Mouse (Mus musculus) cerebral cortex, adult 2 months (tissue): ENCODE results near the gene Shf.

Experiments used
- WGBS: fragments of 180-500 bp; shearing (Covaris S2); methylation state at CpG from one replicate; pipeline ENCODE4 v1.1.7; 2018; 5-methylcytosine and 5-hydroxymethylcytosine counted together

Gene Shf

DNA sequence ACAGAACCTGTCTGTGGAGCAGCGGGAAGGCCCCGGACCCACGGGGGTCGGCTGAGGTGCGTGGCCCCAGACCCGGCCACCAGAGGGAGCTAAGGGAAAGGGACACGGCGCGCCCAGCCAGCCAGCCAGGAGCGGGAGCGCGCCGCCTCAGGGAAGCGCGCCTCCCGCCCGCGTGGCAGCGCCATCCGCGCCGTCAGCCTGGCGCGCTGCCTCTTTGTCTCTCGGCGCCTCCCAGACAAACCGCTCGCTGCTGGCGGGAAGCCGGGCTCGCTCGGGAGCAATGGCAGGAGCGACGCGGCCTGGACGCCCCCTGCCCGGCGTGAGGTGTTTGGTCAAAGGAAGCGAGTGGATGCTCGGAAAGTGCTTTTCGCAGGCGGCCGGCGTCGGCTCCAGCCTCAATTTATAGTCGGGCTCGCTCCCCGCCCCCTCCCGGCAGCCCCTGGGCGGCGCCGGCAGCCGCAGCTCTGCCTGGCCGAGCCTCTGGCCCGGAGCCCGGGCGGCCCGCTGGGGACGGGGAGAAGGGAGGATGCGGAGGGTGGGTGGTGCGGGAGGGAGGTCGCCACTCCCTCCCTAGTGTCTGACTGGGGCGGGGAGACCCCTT is 20.3 kb downstream of the Shf start:
- WGBS = under 1% methylated on average over 63 of the region's 63 CpGs

DNA sequence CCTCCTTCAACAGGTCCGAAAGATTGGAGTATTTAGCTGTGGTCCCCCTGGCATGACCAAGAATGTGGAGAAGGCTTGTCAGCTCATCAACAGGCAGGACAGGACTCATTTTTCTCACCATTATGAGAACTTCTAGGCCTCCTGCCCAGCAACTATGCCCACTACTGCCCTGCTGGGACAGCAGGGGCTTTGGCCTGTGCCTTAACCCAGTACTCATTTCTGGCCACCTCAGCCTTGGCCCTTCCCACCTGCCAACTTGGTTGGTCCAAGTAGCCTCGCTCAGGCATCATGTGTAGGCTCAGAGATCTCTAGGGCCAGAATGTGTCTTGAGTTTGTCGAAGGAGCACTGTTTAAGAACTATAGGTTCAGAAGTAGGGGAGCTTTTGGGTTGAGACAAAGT is 21.7 kb downstream of the Shf start:
- WGBS = 95% methylated on average over 3 of the region's 3 CpGs

DNA sequence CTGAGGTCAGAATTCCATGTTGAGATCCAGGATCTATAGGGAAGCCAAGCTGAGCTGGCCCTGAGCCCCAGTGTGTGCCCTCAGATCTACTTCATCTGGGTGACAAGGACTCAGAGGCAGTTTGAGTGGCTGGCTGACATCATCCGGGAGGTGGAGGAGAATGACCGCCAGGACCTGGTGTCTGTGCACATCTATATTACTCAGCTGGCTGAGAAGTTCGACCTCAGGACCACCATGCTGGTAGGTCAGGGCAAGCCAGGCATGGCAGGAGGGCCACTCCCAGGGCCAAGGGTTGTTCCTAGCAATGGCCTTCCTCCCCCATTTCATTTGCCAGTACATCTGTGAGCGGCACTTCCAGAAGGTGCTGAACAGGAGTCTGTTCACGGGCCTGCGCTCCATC is 22.8 kb downstream of the Shf start:
- WGBS = 91% methylated on average over 6 of the region's 6 CpGs

DNA sequence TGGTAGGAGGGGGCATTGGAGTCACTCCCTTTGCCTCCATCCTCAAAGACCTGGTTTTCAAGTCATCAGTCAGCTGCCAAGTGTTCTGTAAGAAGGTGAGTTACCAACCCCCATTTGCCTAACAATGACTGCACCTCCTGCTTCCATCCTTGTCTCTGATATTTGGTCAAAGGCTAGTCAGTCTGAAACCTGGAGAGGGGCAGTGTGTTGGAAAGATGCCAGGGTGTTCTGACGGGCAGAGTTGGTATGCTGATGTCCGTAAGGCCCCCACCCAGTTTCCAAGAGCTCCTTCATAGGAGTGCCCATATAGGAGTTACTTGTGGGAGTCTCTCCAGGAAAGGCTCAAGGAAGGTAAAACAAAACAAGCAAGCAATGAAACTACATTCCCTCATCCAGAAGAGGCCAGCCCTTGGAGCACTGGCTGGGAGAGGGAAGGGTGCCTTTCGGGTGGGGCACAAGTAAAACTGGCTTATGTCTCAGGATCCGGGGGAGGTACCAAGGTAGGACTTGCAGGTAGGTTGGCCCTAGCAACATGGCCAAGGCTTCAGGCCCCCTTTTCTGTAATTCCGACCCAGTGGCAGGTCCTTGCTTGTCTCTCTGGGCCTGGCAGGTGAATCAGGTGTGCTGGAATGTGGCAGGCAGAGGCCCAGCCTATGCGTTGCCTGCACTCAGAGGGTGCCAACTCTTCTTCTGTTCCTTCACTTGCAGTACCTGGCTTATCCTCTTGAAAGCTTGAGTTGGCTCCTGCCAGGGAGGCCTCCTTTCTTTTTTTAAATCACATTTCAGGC is 23.7 kb downstream of the Shf start:
- WGBS = 78% methylated on average over 6 of the region's 6 CpGs

DNA sequence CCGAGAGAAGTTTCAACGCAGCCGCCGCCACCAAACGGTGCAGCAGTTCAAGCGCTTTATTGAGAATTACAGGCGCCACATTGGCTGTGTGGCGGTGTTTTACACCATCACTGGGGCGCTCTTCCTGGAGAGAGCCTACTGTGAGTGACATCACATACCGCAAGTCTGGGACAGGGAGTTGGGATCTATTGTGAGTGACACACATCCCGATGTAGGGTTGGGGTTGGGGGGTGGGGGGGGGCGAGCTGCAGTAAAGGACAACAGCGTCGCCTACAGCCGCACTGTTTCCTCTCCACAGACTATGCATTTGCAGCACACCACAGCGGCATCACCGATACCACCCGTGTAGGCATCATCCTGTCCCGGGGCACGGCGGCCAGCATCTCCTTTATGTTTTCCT is 31.7 kb downstream of the Shf start:
- WGBS = 65% methylated on average over 21 of the region's 21 CpGs

DNA sequence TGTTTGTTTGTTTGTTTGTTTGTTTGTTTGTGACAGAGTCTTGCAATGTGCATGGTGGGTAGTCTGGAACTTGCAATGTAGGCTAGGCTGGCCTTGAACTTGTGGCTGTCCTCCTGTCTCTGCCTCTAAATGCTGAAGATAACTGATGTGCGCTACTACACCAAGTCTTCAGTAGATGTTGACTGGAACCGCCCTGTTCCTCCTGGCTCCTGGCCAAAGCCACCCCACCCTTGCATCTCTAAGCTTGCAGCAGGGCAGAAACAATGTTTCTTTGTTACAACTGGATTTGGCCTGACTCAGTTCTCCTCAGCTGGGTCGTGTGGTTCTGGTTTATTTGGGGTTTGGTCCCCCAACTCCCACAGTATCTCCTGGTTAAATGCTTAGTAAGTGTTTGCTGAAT is 34.8 kb downstream of the Shf start:
- WGBS = 57% methylated on average over 3 of the region's 3 CpGs

DNA sequence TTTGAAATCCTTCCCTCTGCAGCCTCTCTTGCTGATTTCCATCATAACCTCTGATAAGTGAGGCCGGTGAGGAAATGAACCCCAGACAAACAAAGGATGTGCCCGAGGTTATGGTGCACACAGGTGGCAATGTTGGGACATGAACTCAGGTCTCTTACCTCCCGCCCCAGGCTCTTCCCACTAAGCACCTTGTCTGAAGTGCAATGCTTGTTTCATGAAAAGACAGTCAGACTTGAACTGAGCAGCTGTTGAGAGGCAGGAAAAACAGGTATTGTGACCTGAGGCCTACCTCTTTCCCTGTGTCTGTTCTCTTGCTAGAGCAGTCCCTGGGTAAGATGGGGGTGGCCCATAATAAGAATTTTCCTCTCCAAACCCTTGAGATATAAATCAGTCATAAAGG is 36.7 kb downstream of the Shf start:
- WGBS = 97% methylated on average over 3 of the region's 3 CpGs

DNA sequence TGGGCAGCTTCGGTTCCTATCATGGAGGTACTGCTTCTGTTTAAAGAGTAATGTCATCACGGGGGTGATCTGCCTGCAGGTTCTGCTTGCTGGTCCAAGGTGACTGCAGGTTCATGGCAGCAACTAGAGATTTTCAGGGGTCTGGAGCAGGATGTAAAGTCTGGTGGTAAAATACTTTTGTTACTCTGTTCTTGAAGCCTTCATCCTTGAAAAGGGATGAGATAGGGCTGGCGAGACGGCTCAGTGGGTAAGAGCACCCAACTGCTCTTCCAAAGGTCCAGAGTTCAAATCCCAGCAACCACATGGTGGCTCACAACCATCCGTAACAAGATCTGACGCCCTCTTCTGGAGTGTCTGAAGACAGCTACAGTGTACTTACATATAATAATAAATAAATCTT is 38.6 kb downstream of the Shf start:
- WGBS = 82% methylated on average over 6 of the region's 6 CpGs

DNA sequence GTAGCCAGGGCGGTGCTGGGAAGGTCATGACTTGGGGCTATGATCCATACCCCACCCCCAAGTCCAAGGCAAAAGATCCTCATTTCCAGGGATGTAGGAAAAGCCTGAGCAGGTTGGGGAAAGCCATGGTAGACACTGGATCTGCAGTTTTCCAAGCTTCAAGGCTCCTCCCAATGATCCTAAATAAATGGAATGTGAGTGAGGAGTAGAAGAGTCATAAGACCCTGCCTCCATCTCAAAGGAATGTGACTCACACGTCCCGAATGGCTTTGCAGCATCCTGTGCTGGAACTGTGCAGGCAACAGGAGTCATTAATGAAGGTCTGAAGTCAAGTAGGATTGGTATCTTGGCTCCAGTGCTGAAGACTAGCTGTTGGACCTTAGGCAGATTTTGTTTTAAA is 41.0 kb downstream of the Shf start:
- 85% methylated on average over 3 of the region's 3 CpGs for WGBS

DNA sequence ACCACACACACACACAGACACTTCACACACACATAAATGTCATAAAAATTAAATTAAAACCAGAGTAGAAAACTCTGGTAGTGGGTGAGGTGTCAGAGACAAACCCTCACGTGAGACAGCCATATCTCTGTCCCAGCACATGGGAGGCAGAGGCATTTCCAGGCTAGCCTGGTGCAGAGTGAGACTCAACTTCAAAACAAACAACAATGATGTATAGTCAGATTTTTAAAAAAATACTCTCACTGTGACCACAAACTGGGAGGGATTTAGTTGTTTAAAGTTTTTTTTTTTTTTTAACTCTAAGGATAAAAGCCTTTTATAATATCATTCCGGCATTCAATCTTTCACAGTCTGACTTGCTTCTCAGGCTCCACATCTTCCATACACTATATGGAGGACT is 43.6 kb downstream of the Shf start:
- WGBS = 66% methylated on average over 2 of the region's 2 CpGs

DNA sequence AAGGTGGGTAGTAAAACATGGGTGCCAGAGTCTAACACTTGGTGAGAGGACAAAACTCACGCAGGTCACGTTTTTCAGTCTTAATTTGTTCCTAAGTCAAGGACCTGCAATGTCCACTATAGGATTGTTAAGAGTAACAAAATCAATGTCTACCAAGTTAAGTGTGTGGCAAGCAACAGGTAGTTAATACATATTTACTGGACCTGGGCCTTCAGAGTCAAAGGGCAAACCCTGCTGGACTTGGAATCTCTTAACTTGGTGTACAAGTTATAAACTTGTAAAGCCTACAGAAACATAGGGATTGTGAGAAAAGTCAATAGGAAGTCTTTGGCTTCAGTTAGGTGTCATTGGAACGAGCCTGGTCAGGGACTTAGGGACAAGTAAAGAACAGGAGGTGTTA is 44.4 kb downstream of the Shf start:
- 84% methylated on average over 3 of the region's 3 CpGs for WGBS

DNA sequence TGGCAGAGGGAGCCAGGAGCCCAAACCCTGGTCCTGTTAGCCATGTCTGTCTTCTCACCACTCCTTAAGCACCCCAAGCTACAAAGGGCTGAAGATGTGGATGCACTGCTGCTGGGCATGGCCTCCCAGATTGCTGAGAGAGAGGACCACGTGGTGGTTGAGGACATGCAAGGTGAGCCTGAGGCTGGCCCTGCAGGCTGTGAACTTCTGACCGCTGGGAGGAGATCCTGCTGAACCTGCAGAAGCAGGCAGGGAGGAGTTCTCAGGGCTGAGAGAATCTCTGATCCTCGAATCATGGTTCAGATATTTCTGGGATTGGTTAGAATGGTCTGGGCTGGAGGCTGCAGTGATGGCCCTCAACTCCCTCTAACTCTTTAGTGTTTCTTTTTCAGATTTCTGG is 45.0 kb downstream of the Shf start:
- 74% methylated on average over 3 of the region's 3 CpGs for WGBS

DNA sequence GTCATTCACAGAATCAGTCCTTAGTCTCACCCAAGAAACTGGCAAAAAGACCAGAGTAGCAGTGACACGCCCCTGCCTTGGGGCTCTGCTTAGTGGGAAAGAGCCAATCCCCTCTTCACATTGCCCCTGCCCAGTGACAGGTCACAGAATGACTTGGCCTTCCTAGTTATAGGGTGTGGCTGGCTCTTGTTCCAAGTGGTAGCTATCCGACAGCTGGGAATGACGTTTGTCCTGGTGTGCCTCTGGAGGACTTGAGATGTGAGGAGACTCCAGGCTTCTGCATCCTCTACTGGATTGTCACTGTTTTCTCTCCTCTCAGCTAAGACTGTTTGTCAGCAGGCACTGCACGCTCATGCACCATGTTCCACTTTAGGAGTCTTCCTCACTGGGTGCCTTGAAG is 51.6 kb downstream of the Shf start:
- WGBS = 79% methylated on average over 4 of the region's 4 CpGs

DNA sequence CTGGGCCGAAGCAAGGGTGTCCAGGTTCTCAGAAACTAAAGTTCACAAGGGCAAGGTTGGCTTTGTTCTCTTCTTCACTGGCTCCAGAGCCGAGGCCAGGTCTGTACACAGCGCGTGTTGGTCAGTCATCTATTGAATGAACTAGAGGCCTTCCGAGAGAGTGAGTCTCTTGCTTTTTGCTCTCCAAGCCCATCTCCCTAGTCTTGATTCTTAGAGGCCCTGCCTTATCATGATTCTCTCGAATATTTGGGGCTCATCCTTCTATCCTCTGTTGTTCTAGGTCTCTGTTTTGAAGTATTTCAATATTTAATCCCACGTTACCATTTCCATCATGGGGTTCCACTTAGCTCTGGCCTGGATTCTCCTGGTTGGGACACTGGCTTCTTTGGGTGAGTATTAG is 53.6 kb downstream of the Shf start, which contains the start of gene Duox1:
TSS of gene Duox1 (plus strand) at position 301 of the 400 bp plus-strand sequence.
- WGBS = 90% methylated on average over 7 of the region's 7 CpGs

DNA sequence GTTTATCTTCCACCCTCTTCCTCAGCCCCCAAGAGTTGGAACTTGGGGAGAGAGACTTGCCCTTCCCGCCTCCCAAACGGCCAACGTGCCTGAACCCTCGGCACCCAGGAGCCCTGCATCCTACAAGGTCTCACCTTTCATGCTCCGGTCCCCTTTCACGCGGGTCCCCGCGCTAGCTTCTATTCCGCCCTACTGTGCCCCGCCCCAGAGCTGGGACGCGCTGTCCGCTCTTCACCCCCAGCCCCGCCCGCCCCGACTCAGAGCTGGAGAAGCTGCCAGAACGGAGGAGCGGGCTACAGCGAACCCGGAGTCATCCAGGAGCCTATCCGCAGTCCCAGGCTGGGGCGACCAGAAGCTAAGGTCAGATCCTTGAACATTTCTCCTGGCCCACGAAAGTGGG is 55.4 kb downstream of the Shf start, which contains the start of gene Duoxa1:
TSS of gene Duoxa1 (minus strand) at position 195 of the 400 bp plus-strand sequence.
- WGBS = 12% methylated on average over 24 of the region's 24 CpGs

DNA sequence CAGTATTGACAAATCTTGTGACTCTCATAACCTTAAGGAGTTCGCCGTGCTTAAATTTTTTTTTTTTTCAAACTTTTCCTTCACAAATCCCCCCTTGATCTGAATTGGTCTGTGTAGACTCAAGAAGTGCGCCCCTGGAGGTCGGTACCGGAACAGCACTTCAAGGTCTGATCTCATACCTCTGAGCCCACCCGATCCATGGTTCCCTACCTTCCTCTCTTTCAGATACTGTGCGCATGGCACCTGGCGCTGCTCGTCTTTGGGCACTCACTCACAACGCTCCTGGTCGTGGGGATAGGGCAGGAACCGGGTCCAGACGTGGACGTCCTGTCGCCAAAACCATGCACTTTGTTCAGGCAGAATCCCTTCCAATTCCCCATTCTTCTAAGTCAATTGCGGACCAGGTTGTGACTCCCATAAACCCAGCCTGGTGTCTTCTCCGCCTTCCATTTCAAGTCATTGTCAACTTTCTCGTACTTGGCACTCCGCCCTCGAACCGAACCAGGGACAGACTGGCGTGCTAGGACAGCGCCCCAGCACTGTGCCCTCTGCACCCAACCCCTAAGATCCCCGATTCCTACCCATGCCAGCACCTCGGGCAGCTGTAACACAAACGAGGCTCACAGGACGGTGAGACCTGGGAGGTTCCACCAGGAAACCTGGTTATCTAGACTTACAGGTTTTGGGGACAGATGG is 56.1 kb downstream of the Shf start:
- 4% methylated on average over 27 of the region's 27 CpGs for WGBS

DNA sequence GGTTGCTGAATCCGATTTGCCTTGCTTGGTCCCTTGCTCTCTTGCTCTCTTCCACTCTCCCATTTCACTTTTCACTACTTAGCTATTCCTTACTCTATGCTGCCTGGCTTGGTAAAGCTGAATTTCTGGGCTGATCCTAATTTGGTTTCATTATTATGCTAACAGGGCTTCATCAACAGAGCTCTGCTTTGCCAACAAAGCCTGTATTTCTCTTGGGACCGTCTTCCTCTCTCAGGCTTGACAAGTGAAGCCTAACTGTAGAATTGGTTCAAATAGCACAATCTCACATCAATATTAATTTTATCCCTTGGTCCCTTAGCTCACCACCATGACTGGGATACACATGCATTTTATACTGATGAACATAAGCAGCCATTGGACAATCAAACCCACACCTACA is 57.4 kb downstream of the Shf start:
- WGBS = 55% methylated on average over 2 of the region's 2 CpGs

DNA sequence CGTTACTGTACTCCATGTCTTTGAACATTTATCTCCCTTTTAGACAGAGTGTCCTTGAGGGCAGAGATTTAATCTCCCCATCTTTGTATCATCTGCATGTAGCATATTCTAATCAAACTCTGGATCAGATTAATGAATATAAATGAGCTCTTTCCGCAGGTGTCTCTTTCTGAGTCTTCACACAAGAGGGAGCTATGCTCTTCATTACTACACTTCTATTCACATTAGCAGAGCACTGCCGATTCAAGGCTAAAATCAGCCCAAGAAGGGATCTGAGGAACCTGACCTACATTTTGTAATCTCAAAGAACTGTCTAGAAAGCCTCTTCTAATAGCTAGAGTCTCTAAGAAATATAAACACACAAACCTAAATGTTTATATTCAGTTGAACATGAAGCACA is 59.3 kb downstream of the Shf start:
- WGBS = 38% methylated on average over 3 of the region's 3 CpGs

DNA sequence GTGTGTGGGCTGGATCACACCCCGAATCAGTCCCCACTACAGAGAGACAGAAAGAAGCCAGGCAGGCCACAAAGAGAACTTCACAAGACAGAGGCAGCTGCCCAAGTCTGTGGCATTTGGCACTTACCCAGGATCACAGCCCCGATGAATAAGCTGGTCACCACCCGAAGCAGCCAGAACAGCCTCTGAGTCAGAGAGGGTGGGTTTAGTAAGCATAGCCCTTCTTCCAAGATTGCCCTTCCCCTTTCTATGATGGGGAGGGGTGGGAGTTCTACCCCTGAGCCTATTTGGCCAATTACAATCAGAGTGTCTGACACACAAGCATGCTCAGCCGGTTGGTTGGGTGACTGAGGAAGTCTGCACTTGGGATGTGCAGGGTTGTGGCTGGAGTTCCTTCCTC is 62.8 kb downstream of the Shf start:
- WGBS = 33% methylated on average over 4 of the region's 4 CpGs

DNA sequence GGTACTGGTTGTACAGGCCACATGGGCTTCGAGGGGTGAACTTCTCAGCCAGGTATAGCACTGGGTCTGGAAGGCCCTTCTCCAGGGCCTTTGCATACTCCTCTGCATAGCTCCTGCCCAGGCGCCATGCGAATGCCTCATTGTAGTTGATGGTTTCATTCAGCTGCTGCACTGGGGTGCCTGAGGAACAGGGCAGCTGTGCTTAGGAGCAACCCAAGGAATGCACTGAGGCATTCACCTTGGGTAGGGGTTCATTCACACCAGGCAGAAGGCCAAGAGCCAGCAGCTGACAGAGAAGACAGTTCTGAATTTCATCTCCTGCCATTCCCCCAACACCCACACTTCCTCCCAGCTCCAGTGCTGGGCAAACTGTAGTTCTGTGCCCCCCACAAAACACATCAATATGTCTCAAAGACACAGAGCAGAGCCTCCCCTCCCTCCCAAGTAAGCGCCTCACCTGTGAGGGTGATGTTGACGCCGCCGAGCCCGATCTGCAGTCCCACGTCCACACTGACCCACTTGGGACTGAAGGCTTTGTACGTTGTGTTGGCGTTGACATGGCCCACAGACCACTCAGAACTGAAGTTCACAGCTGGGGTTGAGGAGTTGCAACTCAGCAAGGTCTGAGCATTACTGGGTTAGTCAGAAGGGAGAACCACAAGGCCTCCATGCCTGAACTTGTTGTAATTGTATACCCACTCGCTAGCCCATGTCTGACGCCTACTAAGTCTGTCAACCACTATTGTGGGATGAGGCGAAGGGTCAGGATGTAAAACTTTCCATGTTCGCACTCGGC is 63.7 kb downstream of the Shf start:
- 93% methylated on average over 16 of the region's 16 CpGs for WGBS

DNA sequence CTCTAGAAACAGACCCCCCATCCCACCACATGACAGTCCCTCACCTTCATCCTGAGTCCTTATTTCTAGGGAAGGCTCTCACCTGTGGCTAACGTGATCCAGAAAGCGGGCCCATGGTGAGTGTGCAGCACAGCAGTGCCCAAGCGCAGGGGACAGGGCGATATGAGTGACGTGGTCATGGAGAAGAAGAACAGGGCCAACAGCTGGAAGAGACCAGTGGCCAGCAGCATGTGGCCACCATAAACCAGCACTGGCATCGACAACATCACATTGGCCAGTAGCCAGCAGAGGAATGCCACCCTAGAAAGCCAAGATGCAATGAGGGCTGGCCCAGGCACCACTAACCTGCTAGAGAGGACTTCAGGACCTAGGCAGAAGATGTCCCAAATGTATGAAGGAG is 64.4 kb downstream of the Shf start:
- WGBS = 94% methylated on average over 6 of the region's 6 CpGs

DNA sequence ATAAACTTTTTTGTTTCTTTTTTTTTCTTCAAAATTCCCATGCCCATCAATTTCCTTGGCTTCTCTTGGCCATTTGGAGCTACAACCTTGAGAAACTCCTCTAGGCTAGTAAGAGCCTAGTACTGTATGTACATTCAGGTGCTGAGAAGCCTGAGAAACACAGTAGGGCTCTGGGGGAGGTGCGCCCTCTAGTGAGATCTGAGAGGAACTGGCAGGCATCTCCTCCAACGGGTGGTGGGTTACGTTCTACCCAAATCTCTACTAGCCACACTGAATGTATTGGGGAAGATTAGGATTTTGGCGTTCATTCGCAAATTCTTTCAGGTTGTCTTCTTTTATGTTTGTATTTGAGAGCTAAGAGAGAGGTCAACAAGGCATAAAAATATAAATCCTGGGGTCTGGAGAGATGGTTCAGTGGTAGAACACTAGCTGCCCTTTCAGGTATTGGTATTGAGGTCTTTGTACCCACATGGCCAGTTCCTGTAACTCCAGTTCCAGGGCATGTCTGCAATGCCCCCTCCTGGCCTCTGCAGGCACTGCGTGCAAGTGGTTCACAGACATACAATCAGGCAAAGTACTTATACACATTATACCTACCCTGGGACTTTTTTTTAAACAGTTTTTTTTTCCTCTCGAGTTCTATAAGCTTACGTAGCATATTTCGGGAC is 66.3 kb downstream of the Shf start:
- 17% methylated on average over 9 of the region's 9 CpGs for WGBS
